Mouse (Mus musculus): ENCODE measurements around the gene Stat3. TPM values are rescaled to one million over a fixed set of nuclear protein-coding genes. Genes with fewer than 3 reads are reported as not detected.

Stat3 gene
- polyA plus RNA-seq, 1 experiment from 2014 or later = 75.6 TPM

DNA sequence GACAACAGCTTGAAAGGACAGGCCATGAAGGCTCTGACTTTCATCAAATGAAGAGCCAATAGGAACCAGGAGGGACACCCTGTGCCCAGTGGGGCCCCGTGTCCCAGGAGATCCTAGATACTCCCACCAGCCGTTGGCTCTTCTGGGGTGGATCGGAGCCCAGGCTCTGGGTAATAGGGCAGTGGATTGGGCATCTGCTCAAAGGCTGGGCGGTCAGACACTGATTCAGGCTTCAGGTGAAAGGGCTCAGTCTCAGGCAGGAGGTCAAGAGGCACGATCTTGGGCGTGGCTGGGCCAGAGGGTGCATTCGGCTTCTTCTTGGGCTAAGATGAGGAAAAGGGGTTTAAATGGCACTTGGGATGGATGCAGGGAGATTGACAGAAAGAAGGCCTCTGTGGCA lies 24.8 kb upstream of the Stat3 start:
- Histone ChIP-seq H3K27me3 (peaks cover 2% of the 10 kb centered on the region), H3K9me3 (replicated peaks) (no peaks in the 10 kb centered on the region), H3K4me1 (peaks cover 84% of the 10 kb centered on the region), H3K4me2 (replicated peaks) (no peak overlapping the region; the same call in 1 of the 2 replicates), H3K9ac (no peak overlapping the region), H3K4me3 (replicated peaks) (no peak overlapping the region), H3K27ac (replicated peaks) (peak overlapping the region; percentile 65), H3K36me3 (no peaks in the 10 kb centered on the region)
- no peak for ATAC-seq (ENCODE audit: insufficient number of reproducible peaks, low FRiP score, low TSS enrichment, low read depth)
- 75% methylated on average over 7 of the region's 7 CpGs for WGBS

DNA sequence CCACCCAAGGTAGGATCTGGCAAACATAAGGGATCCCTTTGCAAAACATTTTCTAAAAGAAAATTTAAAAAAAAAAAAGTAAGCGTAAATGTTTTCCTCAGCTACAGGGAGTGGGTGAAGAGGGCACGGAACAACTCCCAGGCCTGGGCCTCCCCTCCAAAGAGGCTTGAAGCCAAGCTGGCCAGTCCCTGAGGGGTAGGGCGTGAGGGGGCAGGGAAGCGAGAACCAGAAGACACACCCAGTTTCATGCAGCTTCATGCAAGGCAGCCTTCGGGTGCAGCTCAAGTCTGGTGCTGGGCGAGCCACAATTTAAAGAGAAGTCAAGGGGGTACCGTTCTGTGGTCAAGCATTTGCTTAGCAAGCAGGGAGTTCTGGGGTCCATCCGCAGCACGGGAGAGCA lies 24.3 kb upstream of the Stat3 start:
- whole genome bisulfite sequencing = 70% methylated on average over 9 of the region's 9 CpGs
- Histone ChIP-seq H3K9ac (no peak overlapping the region), H3K27me3 (peaks cover 7% of the 10 kb centered on the region)

DNA sequence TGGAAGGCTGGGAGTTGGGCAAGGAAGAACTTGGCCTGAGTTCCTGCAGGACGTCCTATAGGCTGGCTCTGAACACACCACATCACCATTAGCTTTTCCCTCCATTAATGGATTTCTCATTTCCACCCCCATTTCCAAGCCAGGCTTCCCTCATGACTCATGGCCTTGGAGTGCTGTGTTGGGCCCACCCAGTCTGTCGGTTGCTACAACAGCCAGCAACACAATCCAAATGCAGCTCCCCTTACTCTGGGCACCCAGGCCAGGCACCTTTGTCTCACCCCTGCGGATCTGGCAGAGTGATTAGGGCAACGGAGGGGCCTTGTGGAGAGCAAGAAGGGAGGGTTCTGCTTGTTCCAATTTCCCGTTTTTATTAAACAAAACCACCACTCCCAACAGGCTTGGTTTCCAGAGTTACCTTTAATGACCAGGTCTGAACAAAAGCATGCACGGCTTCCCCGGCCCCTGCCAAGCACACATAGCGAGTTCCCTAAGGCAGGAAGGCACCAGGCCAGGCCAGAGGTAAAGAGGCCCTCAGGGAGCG lies 23.1 kb upstream of the Stat3 start:
- peak overlapping the region; percentile 65 for H3K27ac ChIP-seq (replicated peaks)
- WGBS = 39% methylated on average over 9 of the region's 9 CpGs
- peaks cover 19% of the 10 kb centered on the region for H3K27me3 ChIP-seq
- peaks cover 78% of the 10 kb centered on the region for H3K4me1 ChIP-seq
- H3K4me3 ChIP-seq (replicated peaks) = no peak overlapping the region
- no peak overlapping the region for H3K4me2 ChIP-seq (replicated peaks)
- H3K36me3 ChIP-seq = peaks cover 15% of the 10 kb centered on the region
- no peak for ATAC-seq (ENCODE audit: insufficient number of reproducible peaks, low FRiP score, low TSS enrichment, low read depth)
- H3K9me3 ChIP-seq (replicated peaks) = no peaks in the 10 kb centered on the region
- H3K9ac ChIP-seq = 0 out of 2 replicates have a peak overlapping the region, but pooled peaks have one; percentile 0

More for the DNA sequence above, 24.3 kb upstream of the Stat3 start:
- no peak overlapping the region for H3K4me2 ChIP-seq (replicated peaks)
- peaks cover 3% of the 10 kb centered on the region; the same call in 1 of the 2 replicates for H3K36me3 ChIP-seq
- H3K4me3 ChIP-seq (replicated peaks) = no peak overlapping the region
- ATAC-seq (ENCODE audit: insufficient number of reproducible peaks, low FRiP score, low TSS enrichment, low read depth) = no peak
- H3K9me3 ChIP-seq (replicated peaks) = no peaks in the 10 kb centered on the region
- peak overlapping the region; percentile 65 for H3K27ac ChIP-seq (replicated peaks)
- peaks cover 85% of the 10 kb centered on the region for H3K4me1 ChIP-seq

DNA sequence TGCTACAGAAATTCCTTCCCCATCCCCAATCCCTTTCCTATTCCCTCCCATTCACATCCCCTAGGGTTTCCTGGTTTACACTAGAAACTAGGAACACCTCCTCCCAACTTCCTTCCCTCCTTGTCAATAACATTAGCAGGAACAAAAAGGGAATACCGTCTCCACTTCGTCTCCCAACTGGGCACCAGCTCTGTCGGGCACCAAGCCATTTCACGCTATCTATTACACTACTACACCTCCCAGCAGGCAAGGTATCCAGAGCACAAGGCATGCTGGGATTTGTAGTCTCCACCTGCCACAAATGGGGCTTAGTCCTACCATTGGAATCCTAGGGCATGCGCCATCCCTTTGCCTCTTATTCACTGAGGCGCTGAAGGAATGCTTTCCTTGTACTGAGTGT lies 21.2 kb upstream of the Stat3 start:
- Histone ChIP-seq H3K4me1 (peaks cover 67% of the 10 kb centered on the region), H3K27ac (replicated peaks) (no peak overlapping the region), H3K4me3 (replicated peaks) (no peak overlapping the region), H3K4me2 (replicated peaks) (no peak overlapping the region), H3K9ac (no peak overlapping the region), H3K9me3 (replicated peaks) (no peaks in the 10 kb centered on the region), H3K36me3 (peaks cover 24% of the 10 kb centered on the region), H3K27me3 (peaks cover 19% of the 10 kb centered on the region)
- peak; percentile 51; the same call in 1 of the 2 replicates for ATAC-seq (ENCODE audit: insufficient number of reproducible peaks, low FRiP score, low TSS enrichment, low read depth)
- 17% methylated on average over 6 of the region's 6 CpGs for WGBS

DNA sequence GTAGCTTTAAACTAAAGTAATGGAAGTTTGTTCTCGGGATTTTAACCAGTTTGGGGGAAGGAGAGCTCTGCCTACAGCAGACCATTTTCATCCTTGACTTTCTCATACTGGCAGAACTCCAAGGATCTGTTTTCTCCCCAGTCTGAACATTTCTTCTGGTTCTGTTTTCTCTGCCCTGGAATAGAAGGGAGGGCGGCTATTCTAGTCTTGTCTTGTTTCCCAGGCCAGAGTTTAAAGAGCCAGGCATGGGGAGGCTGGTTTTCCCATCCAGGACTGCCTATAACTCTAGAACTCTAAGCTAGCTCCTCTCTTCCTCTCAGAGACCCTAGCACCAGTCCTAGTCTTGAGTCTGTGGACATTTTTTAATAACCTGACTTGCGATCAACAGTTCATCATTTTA lies 20.5 kb upstream of the Stat3 start:
- Histone ChIP-seq H3K4me1 (peaks cover 60% of the 10 kb centered on the region), H3K27me3 (peaks cover 19% of the 10 kb centered on the region), H3K4me2 (replicated peaks) (0 out of 2 replicates have a peak overlapping the region, but pooled peaks have one; percentile 17), H3K36me3 (peaks cover 28% of the 10 kb centered on the region), H3K27ac (replicated peaks) (peak overlapping the region; percentile 67; the same call in 1 of the 2 replicates), H3K9me3 (replicated peaks) (no peaks in the 10 kb centered on the region), H3K9ac (0 out of 2 replicates have a peak overlapping the region, but pooled peaks have one; percentile 6), H3K4me3 (replicated peaks) (no peak overlapping the region)
- ATAC-seq (ENCODE audit: insufficient number of reproducible peaks, low FRiP score, low TSS enrichment, low read depth) = no peak
- 29% methylated on average over 3 of the region's 3 CpGs for WGBS

DNA sequence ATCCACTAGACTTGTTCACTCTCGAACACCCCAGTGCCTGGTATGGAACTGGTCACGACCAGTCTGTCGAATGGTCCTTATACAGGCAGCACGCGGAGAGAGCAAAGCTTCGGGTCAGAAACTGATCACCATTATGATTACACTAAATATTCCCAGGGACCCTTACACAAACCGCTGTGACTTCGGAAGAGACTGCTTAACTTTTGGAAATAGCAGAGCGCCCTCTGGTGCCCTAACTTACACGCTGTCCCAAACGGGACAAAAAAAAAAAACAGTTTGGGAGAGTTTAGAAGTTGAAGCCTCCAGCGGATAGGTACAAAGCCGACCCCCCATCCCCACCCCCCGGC lies 20.1 kb upstream of the Stat3 start:
- ATAC-seq (ENCODE audit: insufficient number of reproducible peaks, low FRiP score, low TSS enrichment, low read depth) = no peak
- Histone ChIP-seq H3K9me3 (replicated peaks) (no peaks in the 10 kb centered on the region), H3K27me3 (peaks cover 19% of the 10 kb centered on the region), H3K4me2 (replicated peaks) (peak overlapping the region; percentile 28; the same call in 1 of the 2 replicates), H3K36me3 (peaks cover 28% of the 10 kb centered on the region), H3K4me1 (peaks cover 56% of the 10 kb centered on the region), H3K9ac (0 out of 2 replicates have a peak overlapping the region, but pooled peaks have one; percentile 6), H3K27ac (replicated peaks) (no peak overlapping the region), H3K4me3 (replicated peaks) (0 out of 2 replicates have a peak overlapping the region, but pooled peaks have one; percentile 10)
- WGBS = 4% methylated on average over 14 of the region's 14 CpGs

DNA sequence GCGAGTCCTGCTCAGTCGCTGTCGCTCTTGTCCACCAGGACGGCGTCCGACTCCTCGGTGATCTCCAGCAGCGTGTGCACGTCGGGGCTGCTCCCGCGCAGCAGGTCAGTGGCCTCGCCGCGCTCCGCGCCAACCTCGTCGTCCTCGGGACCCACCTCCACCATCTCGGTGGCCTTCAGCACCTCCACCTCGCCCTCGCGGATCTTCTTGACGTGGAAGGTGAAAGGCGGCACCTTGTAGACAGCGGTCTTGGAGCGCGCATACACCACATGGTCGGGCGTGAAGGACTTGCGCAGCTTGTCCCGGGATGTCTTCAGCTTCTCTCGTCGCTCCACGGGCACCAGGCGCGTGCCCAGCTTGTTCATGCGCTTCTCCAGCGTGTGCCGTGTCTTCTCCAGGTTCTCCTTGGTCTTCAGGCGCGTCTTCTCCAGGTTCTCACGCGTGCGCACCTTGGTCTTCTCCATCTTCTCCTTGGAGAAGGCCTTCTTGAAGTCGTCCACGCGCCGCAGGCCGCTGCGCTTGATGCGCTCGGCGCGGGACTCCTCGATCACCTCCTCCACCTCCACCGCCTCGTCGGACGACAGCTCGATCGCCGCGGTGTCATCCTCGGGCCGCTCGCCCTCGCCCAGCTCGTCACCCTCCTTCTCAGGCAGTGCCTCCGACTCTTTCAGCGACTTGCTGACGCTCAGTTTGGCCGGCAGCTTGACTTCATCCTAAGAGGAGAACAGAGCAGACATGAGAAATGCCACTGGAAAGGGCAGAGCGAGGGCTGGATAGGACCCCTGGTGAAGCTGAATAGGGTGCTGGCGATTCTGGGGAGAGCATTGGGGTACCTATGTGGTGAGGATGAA lies 19.5 kb upstream of the Stat3 start:
- Histone ChIP-seq H3K27ac (replicated peaks) (no peak overlapping the region), H3K4me3 (replicated peaks) (peak overlapping the region; percentile 10; the same call in 1 of the 2 replicates), H3K9me3 (replicated peaks) (no peaks in the 10 kb centered on the region), H3K4me2 (replicated peaks) (peak overlapping the region; percentile 28), H3K27me3 (peaks cover 19% of the 10 kb centered on the region), H3K9ac (no peak overlapping the region), H3K4me1 (peaks cover 50% of the 10 kb centered on the region), H3K36me3 (peaks cover 28% of the 10 kb centered on the region)
- WGBS = 29% methylated on average over 76 of the region's 76 CpGs
- no peak for ATAC-seq (ENCODE audit: insufficient number of reproducible peaks, low FRiP score, low TSS enrichment, low read depth)

DNA sequence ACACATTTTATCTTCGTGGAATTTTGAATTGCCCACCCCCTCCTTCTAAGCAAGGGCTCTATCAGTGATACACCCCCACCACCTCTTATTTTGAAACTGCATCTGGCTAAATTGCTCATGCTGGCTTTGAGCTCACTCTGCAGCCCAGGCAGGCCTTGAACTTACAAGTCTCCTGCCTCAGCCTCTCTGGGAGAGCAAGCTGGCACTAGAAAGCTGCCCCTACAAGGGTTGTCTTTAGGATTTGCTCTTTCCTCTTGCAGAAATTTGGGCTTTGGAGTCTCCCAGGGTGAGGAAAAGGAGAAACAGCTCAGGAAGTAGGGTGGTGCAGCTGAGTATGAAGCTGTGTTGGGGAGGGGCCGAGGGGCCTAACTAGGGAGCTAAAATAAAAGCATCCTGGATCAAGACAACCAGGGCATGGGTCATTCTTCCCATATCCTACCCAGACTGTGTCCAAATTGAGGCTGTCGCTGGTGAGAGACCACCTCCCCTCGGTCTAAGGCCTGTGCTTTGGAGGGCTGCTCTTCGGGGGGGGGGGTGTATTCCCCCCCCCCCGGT lies 18.7 kb upstream of the Stat3 start:
- Histone ChIP-seq H3K27ac (replicated peaks) (no peak overlapping the region), H3K27me3 (peaks cover 19% of the 10 kb centered on the region), H3K4me3 (replicated peaks) (no peak overlapping the region), H3K36me3 (peaks cover 28% of the 10 kb centered on the region), H3K4me2 (replicated peaks) (no peak overlapping the region), H3K9me3 (replicated peaks) (no peaks in the 10 kb centered on the region), H3K9ac (no peak overlapping the region), H3K4me1 (peaks cover 41% of the 10 kb centered on the region)
- ATAC-seq (ENCODE audit: insufficient number of reproducible peaks, low FRiP score, low TSS enrichment, low read depth) = no peak
- 46% methylated on average over 6 of the region's 6 CpGs for WGBS

DNA sequence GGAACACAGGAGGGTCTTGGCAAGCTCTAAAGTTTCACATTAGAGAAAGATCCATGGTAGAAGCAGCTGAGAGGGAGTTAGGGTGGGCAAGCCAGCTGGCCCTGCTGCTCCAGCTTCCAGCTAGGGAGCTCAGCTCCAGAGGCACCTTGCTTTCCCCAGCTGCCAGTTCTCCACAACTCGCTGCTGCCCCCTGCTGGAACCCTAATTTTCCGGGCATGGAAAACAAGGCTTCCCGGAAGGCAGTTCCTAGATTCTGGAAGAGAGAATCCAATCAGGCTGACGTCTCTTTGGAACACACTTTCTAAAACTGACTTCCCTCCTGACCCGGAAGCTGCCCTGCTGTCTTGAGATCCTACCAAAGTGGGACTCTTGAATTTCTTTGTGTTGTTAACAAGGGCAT lies 17.9 kb upstream of the Stat3 start:
- no peak overlapping the region for H3K4me3 ChIP-seq (replicated peaks)
- no peaks in the 10 kb centered on the region for H3K9me3 ChIP-seq (replicated peaks)
- no peak overlapping the region for H3K9ac ChIP-seq
- H3K27ac ChIP-seq (replicated peaks) = no peak overlapping the region
- peaks cover 28% of the 10 kb centered on the region for H3K36me3 ChIP-seq
- no peak overlapping the region for H3K4me2 ChIP-seq (replicated peaks)
- peaks cover 38% of the 10 kb centered on the region for H3K4me1 ChIP-seq
- ATAC-seq (ENCODE audit: insufficient number of reproducible peaks, low FRiP score, low TSS enrichment, low read depth) = no peak
- peaks cover 19% of the 10 kb centered on the region for H3K27me3 ChIP-seq
- 4% methylated on average over 5 of the region's 5 CpGs for WGBS

DNA sequence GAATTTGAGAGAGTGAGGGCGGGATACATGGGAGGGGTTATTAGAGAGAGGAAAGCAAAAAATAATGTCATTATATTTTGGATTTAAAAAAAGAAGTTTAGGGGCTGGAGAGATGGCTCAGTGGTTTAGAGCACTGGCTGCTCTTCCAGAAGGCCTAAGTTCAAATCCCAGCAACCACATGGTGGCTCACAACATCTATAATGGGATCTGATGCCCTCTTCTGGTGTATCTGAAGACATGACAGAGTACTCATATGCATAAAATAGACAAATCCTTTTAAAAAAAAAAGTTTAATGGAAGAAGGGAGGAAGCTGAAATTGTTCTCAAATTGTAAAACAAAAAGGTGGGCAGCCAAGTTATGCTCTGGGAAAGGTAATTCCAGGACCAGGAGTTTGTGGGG lies 10.2 kb upstream of the Stat3 start:
- H3K4me3 ChIP-seq (replicated peaks) = no peak overlapping the region
- peaks cover 10% of the 10 kb centered on the region; the same call in 1 of the 2 replicates for H3K4me1 ChIP-seq
- WGBS = 97% methylated on average over 1 of the region's 1 CpGs
- ATAC-seq (ENCODE audit: insufficient number of reproducible peaks, low FRiP score, low TSS enrichment, low read depth) = no peak
- no peaks in the 10 kb centered on the region for H3K36me3 ChIP-seq
- H3K27ac ChIP-seq (replicated peaks) = no peak overlapping the region
- no peaks in the 10 kb centered on the region for H3K27me3 ChIP-seq
- no peak overlapping the region for H3K4me2 ChIP-seq (replicated peaks)
- H3K9me3 ChIP-seq (replicated peaks) = no peaks in the 10 kb centered on the region
- no peak overlapping the region for H3K9ac ChIP-seq

DNA sequence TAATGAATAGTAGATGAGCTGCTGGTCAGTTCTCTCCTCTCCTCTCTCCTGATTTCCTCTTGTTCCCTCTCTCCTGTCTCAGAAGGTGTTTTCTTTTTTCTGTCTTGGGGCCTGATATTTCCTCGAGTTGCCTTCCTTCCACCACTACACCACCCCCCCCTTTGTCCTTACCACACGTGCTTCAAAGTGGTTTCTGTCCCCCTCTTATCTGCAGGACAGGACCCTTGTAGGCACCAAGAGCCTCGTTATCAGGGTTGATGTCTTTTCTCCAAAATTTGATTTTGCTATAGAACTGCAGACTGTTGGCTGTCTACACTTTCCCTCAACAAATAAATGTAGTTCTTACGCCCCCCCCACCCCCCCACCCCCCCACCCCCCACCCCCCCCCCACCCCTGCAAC lies 9.0 kb upstream of the Stat3 start:
- peaks cover 10% of the 10 kb centered on the region; the same call in 1 of the 2 replicates for H3K4me1 ChIP-seq
- H3K4me2 ChIP-seq (replicated peaks) = no peak overlapping the region
- H3K4me3 ChIP-seq (replicated peaks) = no peak overlapping the region
- 53% methylated on average over 4 of the region's 4 CpGs for WGBS
- no peak overlapping the region for H3K27ac ChIP-seq (replicated peaks)
- no peak for ATAC-seq (ENCODE audit: insufficient number of reproducible peaks, low FRiP score, low TSS enrichment, low read depth)
- no peaks in the 10 kb centered on the region for H3K27me3 ChIP-seq
- H3K36me3 ChIP-seq = no peaks in the 10 kb centered on the region
- H3K9me3 ChIP-seq (replicated peaks) = no peaks in the 10 kb centered on the region
- no peak overlapping the region for H3K9ac ChIP-seq
